Mouse (Mus musculus): ENCODE results near the gene Ccdc93. TPM values are rescaled to one million over a fixed set of nuclear protein-coding genes. Genes with fewer than 3 reads are reported as not detected.

Ccdc93 gene
- total RNA-seq, 2 experiments from 2014 or later: 28.8 to 30.6 TPM

- intact Hi-C loops (cut with DNase I): no loop called here
- DNase-seq: peak; percentile 68
Measured at GRCm38 (mm10) chr1:121440535-121441381, 9.9 kb downstream of the Ccdc93 start.

- no peak for DNase-seq
- intact Hi-C loops (cut with DNase I): no loop called here
Measured at GRCm38 (mm10) chr1:121444147-121444546, 13.3 kb downstream of the Ccdc93 start.

- no peak for DNase-seq
- intact Hi-C loops (cut with DNase I): no loop called here
Measured at GRCm38 (mm10) chr1:121447216-121447615, 16.4 kb downstream of the Ccdc93 start.

- DNase-seq: no peak
- intact Hi-C loops (cut with DNase I): no loop called here
Measured at GRCm38 (mm10) chr1:121448166-121448565, 17.3 kb downstream of the Ccdc93 start.

- DNase-seq: no peak
- intact Hi-C loops (cut with DNase I): no loop called here
Measured at GRCm38 (mm10) chr1:121451009-121451408, 20.2 kb downstream of the Ccdc93 start.

GRCm38 (mm10) chr1:121452498-121452897 lies 21.6 kb downstream of the Ccdc93 start:
- DNase-seq: no peak
- intact Hi-C loops (cut with DNase I): no loop called here

- DNase-seq: no peak
Measured at GRCm38 (mm10) chr1:121453053-121453452, 22.2 kb downstream of the Ccdc93 start.

GRCm38 (mm10) chr1:121454951-121455350 lies 24.1 kb downstream of the Ccdc93 start:
- intact Hi-C loops (cut with DNase I): no loop called here

More at GRCm38 (mm10) chr1:121453053-121453452, 22.2 kb downstream of the Ccdc93 start:
- intact Hi-C loops (cut with DNase I): no loop called here

GRCm38 (mm10) chr1:121460077-121460476 lies 29.2 kb downstream of the Ccdc93 start:
- peak; percentile 48 for DNase-seq
- intact Hi-C loops (cut with DNase I): no loop called here

More at GRCm38 (mm10) chr1:121454951-121455350, 24.1 kb downstream of the Ccdc93 start:
- no peak for DNase-seq

- DNase-seq: no peak
- intact Hi-C loops (cut with DNase I): no loop called here
Measured at GRCm38 (mm10) chr1:121461895-121462294, 31.0 kb downstream of the Ccdc93 start.

GRCm38 (mm10) chr1:121462643-121463042 lies 31.8 kb downstream of the Ccdc93 start:
- intact Hi-C loops (cut with DNase I): no loop called here
- no peak for DNase-seq

- no peak for DNase-seq
- intact Hi-C loops (cut with DNase I): no loop called here
Measured at GRCm38 (mm10) chr1:121463806-121464205, 33.0 kb downstream of the Ccdc93 start.

- intact Hi-C loops (cut with DNase I): no loop called here
- DNase-seq: peak; percentile 17
Measured at GRCm38 (mm10) chr1:121466276-121466675, 35.4 kb downstream of the Ccdc93 start.

GRCm38 (mm10) chr1:121468271-121468670 lies 37.4 kb downstream of the Ccdc93 start:
- intact Hi-C loops (cut with DNase I): no loop called here

GRCm38 (mm10) chr1:121471503-121471902 lies 40.7 kb downstream of the Ccdc93 start:
- intact Hi-C loops (cut with DNase I): no loop called here
- DNase-seq: no peak

More at GRCm38 (mm10) chr1:121468271-121468670, 37.4 kb downstream of the Ccdc93 start:
- no peak for DNase-seq

GRCm38 (mm10) chr1:121477716-121478115 lies 46.9 kb downstream of the Ccdc93 start:
- intact Hi-C loops (cut with DNase I): no loop called here
- DNase-seq: no peak

GRCm38 (mm10) chr1:121478284-121478980 lies 47.6 kb downstream of the Ccdc93 start:
- intact Hi-C loops (cut with DNase I): no loop called here
- DNase-seq: peak; percentile 14

- intact Hi-C loops (cut with DNase I): no loop called here
- no peak for DNase-seq
Measured at GRCm38 (mm10) chr1:121479403-121479802, 48.6 kb downstream of the Ccdc93 start.

- intact Hi-C loops (cut with DNase I): no loop called here
Measured at GRCm38 (mm10) chr1:121483091-121483490, 52.2 kb downstream of the Ccdc93 start.

GRCm38 (mm10) chr1:121486803-121487202 lies 56.0 kb downstream of the Ccdc93 start:
- intact Hi-C loops (cut with DNase I): no loop called here
- no peak for DNase-seq

More at GRCm38 (mm10) chr1:121483091-121483490, 52.2 kb downstream of the Ccdc93 start:
- no peak for DNase-seq

- intact Hi-C loops (cut with DNase I): no loop called here
- peak; percentile 22 for DNase-seq
Measured at GRCm38 (mm10) chr1:121490241-121490640, 59.4 kb downstream of the Ccdc93 start.

GRCm38 (mm10) chr1:121497093-121497492 lies 66.2 kb downstream of the Ccdc93 start:
- DNase-seq: no peak
- intact Hi-C loops (cut with DNase I): loop anchor here (5.0 kb wide), 1 partner anchor 60 kb away; no protein-coding TSS in a partner anchor
